Mouse (Mus musculus): ENCODE data around the gene Gatm. TPM values are rescaled to one million over a fixed set of nuclear protein-coding genes. Genes with fewer than 3 reads are reported as not detected.

Gene Gatm
- total RNA-seq, 1 experiment: 2.2 TPM

DNA sequence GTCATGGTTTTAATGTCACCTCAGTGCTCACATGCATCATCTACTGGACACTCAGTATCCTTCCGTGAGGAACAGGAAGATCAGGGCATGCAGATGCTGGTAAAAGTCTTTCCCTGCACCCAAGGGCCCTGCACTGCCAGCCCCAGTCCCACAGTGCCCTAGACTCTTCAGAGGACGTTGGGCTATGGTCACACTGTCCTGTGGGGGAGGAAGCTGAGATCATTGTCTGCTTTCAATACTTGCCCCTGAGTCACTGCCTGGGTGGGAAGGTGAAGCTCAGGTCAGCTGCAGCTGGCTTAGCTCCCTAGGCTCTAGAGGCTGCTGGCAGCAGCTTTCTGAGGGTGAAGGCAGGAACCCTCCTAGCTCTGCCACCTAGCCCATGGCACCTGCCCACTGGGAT lies 44.9 kb upstream of the Gatm start:
- no peak overlapping the region for H3K9ac ChIP-seq (ENCODE audit: insufficient read depth, low read depth, low read length, poor library complexity, severe bottlenecking)
- H3K36me3 ChIP-seq (ENCODE audit: control insufficient read depth, insufficient read depth, low read length, poor library complexity, severe bottlenecking): no peaks in the 10 kb centered on the region
- no peaks in the 10 kb centered on the region for H3K4me1 ChIP-seq (ENCODE audit: control insufficient read depth in 2 of 2, insufficient read depth in 2 of 2, low read length in 2 of 2, poor library complexity in 1 of 2)
- DNase-seq (ENCODE audit: low read depth, low spot score): no peak
- TF ChIP-seq CHD2 (IDR thresholded peaks at IDR 0.05; ENCODE audit: low read depth, low read length) (no peak), HCFC1 (IDR thresholded peaks at IDR 0.05; ENCODE audit: borderline replicate concordance, insufficient read depth, low read length) (no peak), ZC3H11A (IDR thresholded peaks at IDR 0.05; ENCODE audit: borderline replicate concordance, low read depth, low read length) (no peak), MAFK (IDR thresholded peaks at IDR 0.05; ENCODE audit: insufficient read depth, low read depth, low read length) (no peak), ZNF384 (IDR thresholded peaks at IDR 0.05; ENCODE audit: low read depth, low read length) (no peak)
- no peaks in the 10 kb centered on the region for H3K9me3 ChIP-seq (ENCODE audit: control insufficient read depth, insufficient read depth, low read depth, low read length)
- H3K4me3 ChIP-seq (ENCODE audit: insufficient read depth in 1 of 2, low read depth in 1 of 2, low read length in 2 of 2, poor library complexity in 1 of 2, severe bottlenecking in 1 of 2): no peak overlapping the region
- H3K27ac ChIP-seq (ENCODE audit: insufficient read depth, low read depth, low read length, poor library complexity, severe bottlenecking): no peak overlapping the region
- in situ Hi-C loops (cut with MboI; ENCODE audit: low sequenced_read_pairs in 2 of 2, unreplicated experiment in 2 of 2): no loop called here

GRCm38 (mm10) chr2:122652096-122653084 lies 41.3 kb upstream of the Gatm start:
- Histone ChIP-seq H3K4me1 (ENCODE audit: control insufficient read depth in 2 of 2, insufficient read depth in 2 of 2, low read length in 2 of 2, poor library complexity in 1 of 2) (no peaks in the 10 kb centered on the region), H3K9ac (ENCODE audit: insufficient read depth, low read depth, low read length, poor library complexity, severe bottlenecking) (no peak overlapping the region), H3K36me3 (ENCODE audit: control insufficient read depth, insufficient read depth, low read length, poor library complexity, severe bottlenecking) (no peaks in the 10 kb centered on the region), H3K4me3 (ENCODE audit: insufficient read depth in 1 of 2, low read depth in 1 of 2, low read length in 2 of 2, poor library complexity in 1 of 2, severe bottlenecking in 1 of 2) (no peak overlapping the region), H3K9me3 (ENCODE audit: control insufficient read depth, insufficient read depth, low read depth, low read length) (no peaks in the 10 kb centered on the region), H3K27ac (ENCODE audit: insufficient read depth, low read depth, low read length, poor library complexity, severe bottlenecking) (no peak overlapping the region)
- TF ChIP-seq ZNF384 (IDR thresholded peaks at IDR 0.05; ENCODE audit: low read depth, low read length): no peak
- TF ChIP-seq ZC3H11A (IDR thresholded peaks at IDR 0.05; ENCODE audit: borderline replicate concordance, low read depth, low read length): no peak
- TF ChIP-seq HCFC1 (IDR thresholded peaks at IDR 0.05; ENCODE audit: borderline replicate concordance, insufficient read depth, low read length): no peak
- no peak for TF ChIP-seq MAFK (IDR thresholded peaks at IDR 0.05; ENCODE audit: insufficient read depth, low read depth, low read length)
- no peak for TF ChIP-seq CHD2 (IDR thresholded peaks at IDR 0.05; ENCODE audit: low read depth, low read length)
- in situ Hi-C loops (cut with MboI; ENCODE audit: low sequenced_read_pairs in 2 of 2, unreplicated experiment in 2 of 2): no loop called here
- DNase-seq (ENCODE audit: low read depth, low spot score): no peak

- in situ Hi-C loops (cut with MboI; ENCODE audit: low sequenced_read_pairs in 2 of 2, unreplicated experiment in 2 of 2): no loop called here
- no peak for TF ChIP-seq ZNF384 (IDR thresholded peaks at IDR 0.05; ENCODE audit: low read depth, low read length)
- TF ChIP-seq CHD2 (IDR thresholded peaks at IDR 0.05; ENCODE audit: low read depth, low read length): no peak
- TF ChIP-seq MAFK (IDR thresholded peaks at IDR 0.05; ENCODE audit: insufficient read depth, low read depth, low read length): no peak
- no peak for TF ChIP-seq ZC3H11A (IDR thresholded peaks at IDR 0.05; ENCODE audit: borderline replicate concordance, low read depth, low read length)
- no peak for TF ChIP-seq HCFC1 (IDR thresholded peaks at IDR 0.05; ENCODE audit: borderline replicate concordance, insufficient read depth, low read length)
- no peaks in the 10 kb centered on the region; a peak in 1 of 4 replicates for H3K4me1 ChIP-seq (ENCODE audit: control insufficient read depth in 2 of 2, insufficient read depth in 2 of 2, low read length in 2 of 2, poor library complexity in 1 of 2)
- no peak for DNase-seq (ENCODE audit: low read depth, low spot score)
- no peaks in the 10 kb centered on the region for H3K36me3 ChIP-seq (ENCODE audit: control insufficient read depth, insufficient read depth, low read length, poor library complexity, severe bottlenecking)
- no peaks in the 10 kb centered on the region for H3K9me3 ChIP-seq (ENCODE audit: control insufficient read depth, insufficient read depth, low read depth, low read length)
- H3K27ac ChIP-seq (ENCODE audit: insufficient read depth, low read depth, low read length, poor library complexity, severe bottlenecking): no peak overlapping the region
- H3K9ac ChIP-seq (ENCODE audit: insufficient read depth, low read depth, low read length, poor library complexity, severe bottlenecking): no peak overlapping the region
- H3K4me3 ChIP-seq (ENCODE audit: insufficient read depth in 1 of 2, low read depth in 1 of 2, low read length in 2 of 2, poor library complexity in 1 of 2, severe bottlenecking in 1 of 2): no peak overlapping the region
Measured at GRCm38 (mm10) chr2:122638673-122639072, 27.6 kb upstream of the Gatm start.

DNA sequence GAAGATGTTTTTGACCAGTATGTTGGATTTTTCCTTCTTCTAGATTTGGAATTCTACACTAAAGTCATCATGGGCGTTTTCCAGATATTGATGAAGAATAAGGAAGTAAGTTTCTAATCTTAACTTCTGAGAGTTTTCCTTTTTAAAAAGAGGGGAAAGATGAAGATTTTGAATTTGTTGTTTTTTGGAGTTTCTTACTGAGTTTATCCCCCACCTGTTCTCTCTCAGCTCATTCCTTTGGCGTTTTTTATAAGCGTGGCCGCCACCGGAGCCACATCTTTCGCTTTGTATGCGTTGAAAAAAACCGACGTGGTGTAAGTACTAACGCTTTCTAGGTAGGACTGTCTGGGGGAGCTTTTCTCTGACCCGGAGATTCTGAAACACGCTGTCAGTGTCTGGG lies 26.9 kb upstream of the Gatm start:
- Histone ChIP-seq H3K9ac (ENCODE audit: insufficient read depth, low read depth, low read length, poor library complexity, severe bottlenecking) (peak overlapping the region; percentile 53; the same call in 1 of the 2 replicates), H3K4me3 (ENCODE audit: insufficient read depth in 1 of 2, low read depth in 1 of 2, low read length in 2 of 2, poor library complexity in 1 of 2, severe bottlenecking in 1 of 2) (peak overlapping the region; percentile 65 to 66), H3K36me3 (ENCODE audit: control insufficient read depth, insufficient read depth, low read length, poor library complexity, severe bottlenecking) (peaks cover under 1% of the 10 kb centered on the region; the same call in 1 of the 2 replicates), H3K4me1 (ENCODE audit: control insufficient read depth in 2 of 2, insufficient read depth in 2 of 2, low read length in 2 of 2, poor library complexity in 1 of 2) (no peaks in the 10 kb centered on the region; a peak in 1 of 4 replicates), H3K9me3 (ENCODE audit: control insufficient read depth, insufficient read depth, low read depth, low read length) (no peaks in the 10 kb centered on the region), H3K27ac (ENCODE audit: insufficient read depth, low read depth, low read length, poor library complexity, severe bottlenecking) (no peak overlapping the region)
- in situ Hi-C loops (cut with MboI; ENCODE audit: low sequenced_read_pairs in 2 of 2, unreplicated experiment in 2 of 2): no loop called here
- no peak for DNase-seq (ENCODE audit: low read depth, low spot score)
- TF ChIP-seq ZNF384 (IDR thresholded peaks at IDR 0.05; ENCODE audit: low read depth, low read length): no peak
- TF ChIP-seq CHD2 (IDR thresholded peaks at IDR 0.05; ENCODE audit: low read depth, low read length): no peak
- no peak for TF ChIP-seq MAFK (IDR thresholded peaks at IDR 0.05; ENCODE audit: insufficient read depth, low read depth, low read length)
- TF ChIP-seq HCFC1 (IDR thresholded peaks at IDR 0.05; ENCODE audit: borderline replicate concordance, insufficient read depth, low read length): no peak
- no peak for TF ChIP-seq ZC3H11A (IDR thresholded peaks at IDR 0.05; ENCODE audit: borderline replicate concordance, low read depth, low read length)

All from ES-E14 (cell line).